In the genomic region with DNA sequence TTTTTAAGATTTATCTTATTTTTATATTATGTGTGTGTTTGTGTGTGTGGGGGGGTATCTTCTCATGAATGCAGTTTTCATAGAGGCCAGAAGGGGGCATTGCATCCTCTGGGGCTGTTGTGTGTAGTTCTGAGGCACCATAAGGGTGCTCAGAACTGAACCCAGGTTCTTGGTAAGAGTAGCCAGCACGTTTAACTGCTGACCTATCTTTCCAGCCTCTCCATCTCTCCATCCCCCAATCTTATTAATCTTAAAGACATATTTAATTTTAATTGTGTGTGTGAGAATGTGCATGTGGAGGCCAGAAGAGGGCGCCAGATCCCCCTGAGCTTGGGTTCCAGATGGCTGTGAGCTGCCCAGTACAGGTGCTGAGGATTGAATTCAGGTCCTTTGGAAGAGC, we compare ENCODE assay signal across 12 mouse cellular contexts.
A peak's percentile ranks its signal among the peaks of the same experiment; 100 is the strongest.
DNase-seq lines count a peak whose midpoint lies in the region; ATAC-seq and TF ChIP-seq lines count a peak whose summit lies in the region.
"Had no signal": no experiment of that assay in that cellular context is flagged by ENCODE, and none has a peak within 500 bp of the region (broad histone marks: within the 10 kb centered on the region; RNA-seq: fewer than 3 reads in every experiment).

No protein-coding gene starts in this region.

- no peak overlapping the region for H3K9ac ChIP-seq in forebrain, postnatal 0 days
- H3K9ac ChIP-seq in liver, embryonic 12.5 days = no peak overlapping the region
- no peak overlapping the region for H3K9ac ChIP-seq in heart, embryonic 11.5 days (ENCODE audit: low read depth, low read length)
- H3K9ac ChIP-seq: limb, embryonic 13.5 days had no signal

- 0 out of 2 replicates have a peak, but pooled peaks have one; percentile 1 for TF ChIP-seq CTCF in forebrain, postnatal 0 days (IDR thresholded peaks at IDR 0.05; ENCODE audit: low read depth)

- H3K27ac ChIP-seq in forebrain, postnatal 0 days (ENCODE audit: low read depth, low read length) = no peak overlapping the region
- no peak overlapping the region for H3K27ac ChIP-seq in forebrain, embryonic 10.5 days
- no peak overlapping the region for H3K27ac ChIP-seq in liver, embryonic 12.5 days
- no peak overlapping the region for H3K27ac ChIP-seq in heart, embryonic 11.5 days (ENCODE audit: low read depth, low read length)
- H3K27ac ChIP-seq: limb, embryonic 13.5 days had no signal

- WGBS in forebrain, postnatal 0 days = 64% methylated on average over 2 of the region's 2 CpGs
- WGBS in forebrain, embryonic 10.5 days = 46% methylated on average over 2 of the region's 2 CpGs
- WGBS in liver, embryonic 12.5 days (ENCODE audit: insufficient replicate concordance) = 35% methylated on average over 2 of the region's 2 CpGs
- WGBS in heart, embryonic 11.5 days (ENCODE audit: insufficient replicate concordance) = 45% methylated on average over 2 of the region's 2 CpGs

- no peaks in the 10 kb centered on the region for H3K4me1 ChIP-seq in forebrain, postnatal 0 days (ENCODE audit: insufficient read depth)
- H3K4me1 ChIP-seq in forebrain, embryonic 10.5 days = peaks cover 11% of the 10 kb centered on the region
- no peaks in the 10 kb centered on the region for H3K4me1 ChIP-seq in liver, embryonic 12.5 days
- H3K4me1 ChIP-seq in heart, embryonic 11.5 days (ENCODE audit: control insufficient read depth, insufficient read depth, low read length) = no peaks in the 10 kb centered on the region; the same call in 1 of the 2 replicates

- no peak overlapping the region for H3K4me2 ChIP-seq in forebrain, postnatal 0 days (ENCODE audit: low read depth)
- no peak overlapping the region for H3K4me2 ChIP-seq in liver, embryonic 12.5 days
- no peak overlapping the region for H3K4me2 ChIP-seq in heart, embryonic 11.5 days
- H3K4me2 ChIP-seq: limb, embryonic 13.5 days had no signal

- DNase-seq in forebrain, postnatal 0 days = no peak
- DNase-seq in forebrain, embryonic 10.5 days (ENCODE audit: extremely low spot score, low spot score) = no peak
- no peak for DNase-seq in liver
- peak; percentile 61 for DNase-seq in ZHBTc4 (ENCODE audit: low read depth, low spot score)
- DNase-seq in left cerebral cortex, postnatal 4 days = no peak
- DNase-seq: B cell, adult 2 months; kidney, adult 18-20 months had no signal

- H3K9me3 ChIP-seq in forebrain, postnatal 0 days (ENCODE audit: low read length) = no peaks in the 10 kb centered on the region
- no peaks in the 10 kb centered on the region for H3K9me3 ChIP-seq in forebrain, embryonic 10.5 days
- no peaks in the 10 kb centered on the region for H3K9me3 ChIP-seq in liver, embryonic 12.5 days (replicated peaks)
- H3K9me3 ChIP-seq in heart, embryonic 11.5 days (replicated peaks; ENCODE audit: control insufficient read depth, low read length) = no peaks in the 10 kb centered on the region
- H3K9me3 ChIP-seq: limb, embryonic 13.5 days had no signal

- no peak for ATAC-seq in forebrain, postnatal 0 days
- ATAC-seq in liver, embryonic 12.5 days = 0 out of 2 replicates have a peak, but pooled peaks have one; percentile 24
- peak; percentile 67 for ATAC-seq in megakaryocyte progenitor cell, adult 5-6 weeks (replicated peaks; ENCODE audit: poor library complexity)
- ATAC-seq in heart, embryonic 11.5 days (replicated peaks; ENCODE audit: insufficient number of reproducible peaks, low FRiP score, low TSS enrichment) = no peak

- no peaks in the 10 kb centered on the region for H3K36me3 ChIP-seq in forebrain, postnatal 0 days (ENCODE audit: insufficient read depth)
- no peaks in the 10 kb centered on the region for H3K36me3 ChIP-seq in forebrain, embryonic 10.5 days (replicated peaks)
- no peaks in the 10 kb centered on the region for H3K36me3 ChIP-seq in liver, embryonic 12.5 days
- H3K36me3 ChIP-seq in heart, embryonic 11.5 days (ENCODE audit: control insufficient read depth, insufficient read depth, low read length) = no peaks in the 10 kb centered on the region
- H3K36me3 ChIP-seq: limb, embryonic 13.5 days had no signal

- H3K27me3 ChIP-seq in forebrain, postnatal 0 days (ENCODE audit: insufficient read depth, low read length) = no peaks in the 10 kb centered on the region
- no peaks in the 10 kb centered on the region for H3K27me3 ChIP-seq in forebrain, embryonic 10.5 days (ENCODE audit: poor library complexity, severe bottlenecking)
- no peaks in the 10 kb centered on the region for H3K27me3 ChIP-seq in liver, embryonic 12.5 days (replicated peaks)
- H3K27me3 ChIP-seq in heart, embryonic 11.5 days (ENCODE audit: control insufficient read depth, insufficient read depth, low read length) = no peaks in the 10 kb centered on the region
- H3K27me3 ChIP-seq: limb, embryonic 13.5 days had no signal

- intact Hi-C loops in left cerebral cortex, postnatal 4 days (cut with DNase I) = no loop called here

- no peak overlapping the region for H3K4me3 ChIP-seq in forebrain, postnatal 0 days (ENCODE audit: low read depth, low read length)
- no peak overlapping the region for H3K4me3 ChIP-seq in forebrain, embryonic 10.5 days
- no peak overlapping the region for H3K4me3 ChIP-seq in liver, embryonic 12.5 days
- no peak overlapping the region for H3K4me3 ChIP-seq in heart, embryonic 11.5 days (ENCODE audit: low read depth, low read length)
- H3K4me3 ChIP-seq: limb, embryonic 13.5 days; myocyte had no signal

Comparison
In these comparisons a context has a peak if more than half of its experiments do, and no peak if none do; other contexts are left out.
1. ATAC-seq: peak in liver, embryonic 12.5 days (single experiment) and megakaryocyte progenitor cell, adult 5-6 weeks (single experiment); none in forebrain, postnatal 0 days (single experiment) and heart, embryonic 11.5 days (single experiment).